26 mouse cellular contexts compared by ENCODE assay signal in the genomic region with DNA sequence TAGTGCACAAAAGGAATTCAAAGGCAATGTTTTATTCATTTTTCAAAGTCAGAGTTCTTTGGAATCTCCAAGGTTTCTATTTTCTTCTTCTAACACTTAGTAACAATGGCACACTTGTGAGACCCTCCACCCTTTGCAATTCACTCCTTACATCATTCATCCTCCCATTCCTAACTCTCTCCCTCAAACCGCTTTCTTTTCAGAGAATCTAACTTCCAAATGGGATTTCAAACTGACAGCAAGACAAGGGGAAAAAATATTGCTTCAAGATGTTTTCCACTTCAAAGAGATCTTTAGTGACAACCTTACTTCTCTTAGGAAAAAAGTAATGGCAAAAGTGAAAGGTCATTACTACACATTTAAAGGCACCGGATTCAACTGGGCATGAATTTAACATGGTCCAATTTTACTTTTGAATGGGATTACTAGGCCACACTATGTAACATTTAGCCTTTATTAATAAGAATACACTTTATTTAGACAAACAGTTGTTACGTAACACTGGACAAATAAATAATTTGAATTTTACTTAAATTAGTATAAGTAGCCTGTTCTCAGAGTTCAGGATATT.
DNase-seq lines count a peak whose midpoint lies in the region; ATAC-seq and TF ChIP-seq lines count a peak whose summit lies in the region.
"Had no signal": no experiment of that assay in that cellular context is flagged by ENCODE, and none has a peak within 500 bp of the region (broad histone marks: within the 10 kb centered on the region; RNA-seq: fewer than 3 reads in every experiment).

No protein-coding gene starts in this region.

- ATAC-seq in hindbrain, embryonic 11.5 days (ENCODE audit: low FRiP score) = peak; percentile 87
- no peak for ATAC-seq in hindbrain, embryonic 13.5 days (ENCODE audit: low FRiP score)
- peak; percentile 68 for ATAC-seq in neural tube, embryonic 12.5 days (ENCODE audit: low FRiP score, low read depth)
- no peak for ATAC-seq in neural tube, embryonic 15.5 days (ENCODE audit: low FRiP score)
- ATAC-seq in inflammation-experienced regulatory T-cells, adult 6 months = no peak
- ATAC-seq: intestine, embryonic 16.5 days; Patski had no signal

- H3K9me3 ChIP-seq in hindbrain, embryonic 11.5 days (ENCODE audit: control insufficient read depth, low read length) = no peaks in the 10 kb centered on the region
- no peaks in the 10 kb centered on the region for H3K9me3 ChIP-seq in hindbrain, embryonic 13.5 days
- no peaks in the 10 kb centered on the region for H3K9me3 ChIP-seq in neural tube, embryonic 12.5 days
- H3K9me3 ChIP-seq in neural tube, embryonic 15.5 days (replicated peaks) = no peaks in the 10 kb centered on the region
- H3K9me3 ChIP-seq: embryonic facial prominence, embryonic 12.5 days; forebrain, embryonic 12.5 days; G1E; liver, embryonic 13.5 days; stomach, embryonic 15.5 days had no signal

- H3K27ac ChIP-seq in hindbrain, embryonic 11.5 days (ENCODE audit: low read depth, low read length) = no peak overlapping the region
- H3K27ac ChIP-seq in hindbrain, embryonic 13.5 days = no peak overlapping the region
- no peak overlapping the region for H3K27ac ChIP-seq in neural tube, embryonic 12.5 days
- no peak overlapping the region for H3K27ac ChIP-seq in neural tube, embryonic 15.5 days (replicated peaks)
- H3K27ac ChIP-seq in left cerebral cortex, adult 2 months = no peak overlapping the region
- H3K27ac ChIP-seq: embryonic facial prominence, embryonic 12.5 days; forebrain, embryonic 12.5 days; liver, embryonic 13.5 days; stomach, embryonic 15.5 days had no signal

- intact Hi-C loops in left cerebral cortex, adult 2 months (cut with DNase I) = no loop called here

- peak; percentile 28 for DNase-seq in hindbrain, embryonic 11.5 days (ENCODE audit: low spot score)
- DNase-seq in forelimb bud, embryonic 11.5 days (ENCODE audit: low read depth, low spot score) = peak; percentile 16
- DNase-seq in left cerebral cortex, adult 2 months (ENCODE audit: extremely low spot score in 1 of 2, low spot score in 2 of 2) = no peak
- DNase-seq: adrenal gland, adult 2 months; B cell, adult 2 months; cerebellum, adult 11-12 months; cerebellum, postnatal 14 days; gastrocnemius, postnatal 10 days; kidney, postnatal 36 days; liver, embryonic 13.5 days; lung, adult 2 months; lung, postnatal 14 days; right cerebral cortex, adult 18-20 months; thymus, postnatal 25 days had no signal

- H3K4me3 ChIP-seq in hindbrain, embryonic 11.5 days (ENCODE audit: low read depth, low read length) = no peak overlapping the region
- H3K4me3 ChIP-seq in hindbrain, embryonic 13.5 days = no peak overlapping the region
- H3K4me3 ChIP-seq in neural tube, embryonic 12.5 days = no peak overlapping the region
- H3K4me3 ChIP-seq in neural tube, embryonic 15.5 days (replicated peaks) = no peak overlapping the region
- no peak overlapping the region for H3K4me3 ChIP-seq in left cerebral cortex, adult 2 months
- H3K4me3 ChIP-seq: embryonic facial prominence, embryonic 12.5 days; forebrain, embryonic 12.5 days; liver, embryonic 13.5 days; stomach, embryonic 15.5 days had no signal

- H3K4me2 ChIP-seq in hindbrain, embryonic 11.5 days (replicated peaks; ENCODE audit: low read depth, low read length) = no peak overlapping the region
- no peak overlapping the region for H3K4me2 ChIP-seq in hindbrain, embryonic 13.5 days
- H3K4me2 ChIP-seq in neural tube, embryonic 12.5 days (replicated peaks) = no peak overlapping the region
- H3K4me2 ChIP-seq in neural tube, embryonic 15.5 days = no peak overlapping the region
- H3K4me2 ChIP-seq: embryonic facial prominence, embryonic 12.5 days; forebrain, embryonic 12.5 days; heart, embryonic 11.5 days; liver, embryonic 13.5 days; stomach, embryonic 15.5 days had no signal

- H3K27me3 ChIP-seq in hindbrain, embryonic 11.5 days (ENCODE audit: control insufficient read depth, insufficient read depth, low read length) = no peaks in the 10 kb centered on the region
- no peaks in the 10 kb centered on the region for H3K27me3 ChIP-seq in hindbrain, embryonic 13.5 days
- no peaks in the 10 kb centered on the region for H3K27me3 ChIP-seq in neural tube, embryonic 12.5 days (replicated peaks)
- H3K27me3 ChIP-seq in neural tube, embryonic 15.5 days (replicated peaks) = no peaks in the 10 kb centered on the region
- H3K27me3 ChIP-seq: CH12.LX; embryonic facial prominence, embryonic 12.5 days; forebrain, embryonic 12.5 days; liver, embryonic 13.5 days; Patski; stomach, embryonic 15.5 days had no signal

- WGBS in hindbrain, embryonic 11.5 days = 20% methylated on average over 3 of the region's 3 CpGs
- WGBS in hindbrain, embryonic 13.5 days = 8% methylated on average over 3 of the region's 3 CpGs
- WGBS in neural tube, embryonic 12.5 days = 11% methylated on average over 3 of the region's 3 CpGs
- WGBS in neural tube, embryonic 15.5 days = 19% methylated on average over 3 of the region's 3 CpGs

- H3K36me3 ChIP-seq in hindbrain, embryonic 11.5 days (ENCODE audit: control insufficient read depth, insufficient read depth, low read length) = no peaks in the 10 kb centered on the region
- H3K36me3 ChIP-seq in hindbrain, embryonic 13.5 days = no peaks in the 10 kb centered on the region
- no peaks in the 10 kb centered on the region for H3K36me3 ChIP-seq in neural tube, embryonic 12.5 days
- no peaks in the 10 kb centered on the region for H3K36me3 ChIP-seq in neural tube, embryonic 15.5 days
- H3K36me3 ChIP-seq: embryonic facial prominence, embryonic 12.5 days; forebrain, embryonic 12.5 days; G1E; liver, embryonic 13.5 days; stomach, embryonic 15.5 days had no signal

- H3K9ac ChIP-seq in hindbrain, embryonic 11.5 days (ENCODE audit: low read depth, low read length) = no peak overlapping the region
- H3K9ac ChIP-seq in hindbrain, embryonic 13.5 days = no peak overlapping the region
- H3K9ac ChIP-seq in neural tube, embryonic 12.5 days = no peak overlapping the region
- no peak overlapping the region for H3K9ac ChIP-seq in neural tube, embryonic 15.5 days (replicated peaks)
- H3K9ac ChIP-seq: embryonic facial prominence, embryonic 12.5 days; forebrain, embryonic 12.5 days; liver, embryonic 13.5 days; stomach, embryonic 15.5 days had no signal

- TF ChIP-seq CTCF in left cerebral cortex, adult 2 months (IDR thresholded peaks at IDR 0.05) = no peak

- H3K4me1 ChIP-seq in hindbrain, embryonic 11.5 days (replicated peaks; ENCODE audit: control insufficient read depth, insufficient read depth, low read length) = no peaks in the 10 kb centered on the region
- H3K4me1 ChIP-seq in hindbrain, embryonic 13.5 days (replicated peaks) = no peaks in the 10 kb centered on the region
- no peaks in the 10 kb centered on the region for H3K4me1 ChIP-seq in neural tube, embryonic 12.5 days
- H3K4me1 ChIP-seq in neural tube, embryonic 15.5 days = no peaks in the 10 kb centered on the region
- H3K4me1 ChIP-seq: embryonic facial prominence, embryonic 12.5 days; forebrain, embryonic 12.5 days; liver, embryonic 13.5 days; stomach, embryonic 15.5 days had no signal

Comparison
In these comparisons a context has a peak if more than half of its experiments do, and no peak if none do; other contexts are left out.
1. ATAC-seq: peak in hindbrain, embryonic 11.5 days (single experiment) and neural tube, embryonic 12.5 days (single experiment); none in hindbrain, embryonic 13.5 days (single experiment), neural tube, embryonic 15.5 days (single experiment) and inflammation-experienced regulatory T-cells, adult 6 months (single experiment).
2. DNase-seq: peak in hindbrain, embryonic 11.5 days (single experiment) and forelimb bud, embryonic 11.5 days (single experiment); none in left cerebral cortex, adult 2 months (0 of 2).